Mouse (Mus musculus): Measurements from ENCODE around the gene Slamf8. TPM values are rescaled to one million over a fixed set of nuclear protein-coding genes. Genes with fewer than 3 reads are reported as not detected.
A peak's percentile ranks its signal among the peaks of the same experiment; 100 is the strongest.

Slamf8 gene
- total RNA-seq, 1 experiment = not detected

DNA sequence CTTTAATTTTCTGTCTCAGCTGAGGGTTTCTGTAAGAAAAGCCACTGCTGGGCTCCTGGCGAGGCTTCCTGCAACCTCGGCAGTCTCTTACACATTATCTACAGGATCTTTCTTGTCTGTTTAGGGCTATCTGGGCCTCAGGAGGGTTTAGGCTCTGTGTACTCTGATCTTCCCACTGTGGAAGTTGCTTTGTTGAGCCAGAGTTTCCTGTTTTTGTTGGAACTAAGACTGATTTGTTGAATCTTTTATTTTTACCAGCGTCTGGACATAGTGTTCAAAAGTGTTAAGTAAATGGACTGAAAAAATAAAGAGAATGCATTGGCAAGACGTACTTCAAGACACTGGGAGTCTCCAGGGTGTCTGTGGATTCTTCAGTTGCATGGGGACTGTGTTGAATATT is 44.9 kb upstream of the Slamf8 start:
- in situ Hi-C loops (cut with MboI; ENCODE audit: low sequenced_read_pairs in 2 of 2, unreplicated experiment in 2 of 2) = loop anchor here (10.0 to 25.0 kb wide), 3 partner anchors 220 to 752 kb away; no protein-coding TSS in a partner anchor
- H3K4me1 ChIP-seq (ENCODE audit: control insufficient read depth in 2 of 2, insufficient read depth in 2 of 2, low read length in 2 of 2, poor library complexity in 1 of 2) = no peaks in the 10 kb centered on the region
- no peak for DNase-seq (ENCODE audit: low read depth, low spot score)
- no peaks in the 10 kb centered on the region for H3K9me3 ChIP-seq (ENCODE audit: control insufficient read depth, insufficient read depth, low read depth, low read length)
- no peak overlapping the region for H3K27ac ChIP-seq (ENCODE audit: insufficient read depth, low read depth, low read length, poor library complexity, severe bottlenecking)
- TF ChIP-seq HCFC1 (IDR thresholded peaks at IDR 0.05; ENCODE audit: borderline replicate concordance, insufficient read depth, low read length) (no peak), ZC3H11A (IDR thresholded peaks at IDR 0.05; ENCODE audit: borderline replicate concordance, low read depth, low read length) (no peak), MAFK (IDR thresholded peaks at IDR 0.05; ENCODE audit: insufficient read depth, low read depth, low read length) (no peak), ZNF384 (IDR thresholded peaks at IDR 0.05; ENCODE audit: low read depth, low read length) (no peak), CHD2 (IDR thresholded peaks at IDR 0.05; ENCODE audit: low read depth, low read length) (no peak)
- no peak overlapping the region for H3K9ac ChIP-seq (ENCODE audit: insufficient read depth, low read depth, low read length, poor library complexity, severe bottlenecking)
- H3K4me3 ChIP-seq (ENCODE audit: insufficient read depth in 1 of 2, low read depth in 1 of 2, low read length in 2 of 2, poor library complexity in 1 of 2, severe bottlenecking in 1 of 2) = no peak overlapping the region
- H3K36me3 ChIP-seq (ENCODE audit: control insufficient read depth, insufficient read depth, low read length, poor library complexity, severe bottlenecking) = no peaks in the 10 kb centered on the region

DNA sequence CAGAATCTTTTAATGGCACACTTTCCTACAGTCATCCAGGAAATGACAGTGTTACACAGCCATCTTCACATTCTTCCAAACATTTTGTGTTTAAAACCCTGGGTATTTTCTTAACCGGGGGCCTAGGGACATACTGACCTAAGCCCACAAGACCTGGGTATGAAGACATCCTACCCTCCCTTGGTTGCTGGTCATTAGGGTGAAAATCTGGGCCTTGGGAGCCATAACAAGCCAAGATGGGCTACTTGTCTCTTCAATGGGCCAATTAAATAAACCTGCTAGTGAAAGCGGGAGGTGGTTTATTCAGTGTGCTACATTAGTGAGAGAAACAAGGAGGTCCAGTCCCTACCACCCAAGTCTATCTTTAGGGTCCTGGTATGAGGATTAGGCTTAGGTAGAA is 43.8 kb upstream of the Slamf8 start:
- DNase-seq (ENCODE audit: low read depth, low spot score) = no peak
- H3K9ac ChIP-seq (ENCODE audit: insufficient read depth, low read depth, low read length, poor library complexity, severe bottlenecking) = no peak overlapping the region
- no peaks in the 10 kb centered on the region for H3K9me3 ChIP-seq (ENCODE audit: control insufficient read depth, insufficient read depth, low read depth, low read length)

DNA sequence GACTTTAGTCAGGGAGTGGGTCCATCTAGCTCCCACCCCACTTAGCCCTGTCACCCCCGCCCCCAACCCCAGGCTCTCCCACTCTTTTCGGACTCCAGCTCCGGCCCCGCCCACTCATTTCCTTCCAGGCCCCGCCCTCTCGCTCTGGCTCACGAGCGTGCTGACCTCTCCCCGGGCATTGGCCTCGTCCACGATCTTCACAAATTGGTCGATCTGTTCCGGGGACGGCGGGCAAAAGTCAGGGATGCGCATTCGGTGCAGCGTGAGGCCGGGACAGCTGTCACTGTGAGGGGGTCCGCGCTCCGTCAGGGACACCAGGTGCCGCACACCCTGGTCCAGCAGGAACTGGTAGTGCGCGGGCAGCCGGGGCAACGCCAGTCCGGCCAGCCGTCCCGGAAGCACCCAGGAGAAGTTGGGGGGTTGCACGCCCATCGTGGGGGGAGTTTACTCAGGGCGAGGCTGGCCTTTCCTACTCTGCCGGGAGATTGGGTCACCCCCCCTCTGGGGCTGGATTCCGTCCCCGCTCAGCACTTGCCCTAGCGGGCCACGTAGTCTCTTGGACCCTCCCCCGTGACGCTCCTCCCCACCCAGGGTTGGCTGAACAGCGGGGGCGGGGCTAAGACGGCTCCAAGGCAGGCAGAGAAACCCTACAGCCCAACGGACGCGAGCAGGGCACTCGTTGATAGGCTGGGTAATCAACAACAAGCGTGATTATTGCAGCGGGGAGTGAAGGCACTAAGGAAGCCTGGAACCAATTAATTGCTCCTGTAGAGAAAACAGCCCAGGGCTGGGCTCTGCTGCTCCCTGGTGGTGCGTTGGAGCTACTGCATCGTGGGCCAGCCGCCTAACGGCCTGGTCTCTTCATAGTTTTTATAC is 42.3 kb upstream of the Slamf8 start, which contains the start of gene Dusp23:
TSS of gene Dusp23 (minus strand) at position 512 of the 876 bp plus-strand sequence.
- Histone ChIP-seq H3K9me3 (ENCODE audit: control insufficient read depth, insufficient read depth, low read depth, low read length) (no peaks in the 10 kb centered on the region), H3K9ac (ENCODE audit: insufficient read depth, low read depth, low read length, poor library complexity, severe bottlenecking) (peak within 1 kb of the TSS; percentile 46), H3K4me3 (ENCODE audit: insufficient read depth in 1 of 2, low read depth in 1 of 2, low read length in 2 of 2, poor library complexity in 1 of 2, severe bottlenecking in 1 of 2) (peak within 1 kb of the TSS; percentile 78 to 99), H3K27ac (ENCODE audit: insufficient read depth, low read depth, low read length, poor library complexity, severe bottlenecking) (no peak within 1 kb of the TSS), H3K36me3 (ENCODE audit: control insufficient read depth, insufficient read depth, low read length, poor library complexity, severe bottlenecking) (no peaks in the 10 kb centered on the region), H3K4me1 (ENCODE audit: control insufficient read depth in 2 of 2, insufficient read depth in 2 of 2, low read length in 2 of 2, poor library complexity in 1 of 2) (no peaks in the 10 kb centered on the region)
- in situ Hi-C loops (cut with MboI; ENCODE audit: low sequenced_read_pairs in 2 of 2, unreplicated experiment in 2 of 2) = loop anchor here (10.0 to 25.0 kb wide), 3 partner anchors 218 to 755 kb away; no protein-coding TSS in a partner anchor
- DNase-seq (ENCODE audit: low read depth, low spot score) = peak; percentile 97
- TF ChIP-seq CHD2 (IDR thresholded peaks at IDR 0.05; ENCODE audit: low read depth, low read length) = 0 out of 2 replicates have a peak, but pooled peaks have one; percentile 31
- TF ChIP-seq ZNF384 (IDR thresholded peaks at IDR 0.05; ENCODE audit: low read depth, low read length) = peak; percentile 32; the same call in 1 of the 2 replicates
- TF ChIP-seq ZC3H11A (IDR thresholded peaks at IDR 0.05; ENCODE audit: borderline replicate concordance, low read depth, low read length) = peak; percentile 73; the same call in 1 of the 2 replicates
- TF ChIP-seq HCFC1 (IDR thresholded peaks at IDR 0.05; ENCODE audit: borderline replicate concordance, insufficient read depth, low read length) = no peak; the same call in 1 of the 2 replicates
- TF ChIP-seq MAFK (IDR thresholded peaks at IDR 0.05; ENCODE audit: insufficient read depth, low read depth, low read length) = no peak

More for the DNA sequence above, 43.8 kb upstream of the Slamf8 start:
- Histone ChIP-seq H3K4me3 (ENCODE audit: insufficient read depth in 1 of 2, low read depth in 1 of 2, low read length in 2 of 2, poor library complexity in 1 of 2, severe bottlenecking in 1 of 2) (no peak overlapping the region), H3K36me3 (ENCODE audit: control insufficient read depth, insufficient read depth, low read length, poor library complexity, severe bottlenecking) (no peaks in the 10 kb centered on the region), H3K27ac (ENCODE audit: insufficient read depth, low read depth, low read length, poor library complexity, severe bottlenecking) (no peak overlapping the region), H3K4me1 (ENCODE audit: control insufficient read depth in 2 of 2, insufficient read depth in 2 of 2, low read length in 2 of 2, poor library complexity in 1 of 2) (no peaks in the 10 kb centered on the region)
- TF ChIP-seq ZC3H11A (IDR thresholded peaks at IDR 0.05; ENCODE audit: borderline replicate concordance, low read depth, low read length) (no peak), HCFC1 (IDR thresholded peaks at IDR 0.05; ENCODE audit: borderline replicate concordance, insufficient read depth, low read length) (no peak), ZNF384 (IDR thresholded peaks at IDR 0.05; ENCODE audit: low read depth, low read length) (no peak), MAFK (IDR thresholded peaks at IDR 0.05; ENCODE audit: insufficient read depth, low read depth, low read length) (no peak), CHD2 (IDR thresholded peaks at IDR 0.05; ENCODE audit: low read depth, low read length) (no peak)
- in situ Hi-C loops (cut with MboI; ENCODE audit: low sequenced_read_pairs in 2 of 2, unreplicated experiment in 2 of 2) = loop anchor here (10.0 to 25.0 kb wide), 3 partner anchors 219 to 753 kb away; no protein-coding TSS in a partner anchor

DNA sequence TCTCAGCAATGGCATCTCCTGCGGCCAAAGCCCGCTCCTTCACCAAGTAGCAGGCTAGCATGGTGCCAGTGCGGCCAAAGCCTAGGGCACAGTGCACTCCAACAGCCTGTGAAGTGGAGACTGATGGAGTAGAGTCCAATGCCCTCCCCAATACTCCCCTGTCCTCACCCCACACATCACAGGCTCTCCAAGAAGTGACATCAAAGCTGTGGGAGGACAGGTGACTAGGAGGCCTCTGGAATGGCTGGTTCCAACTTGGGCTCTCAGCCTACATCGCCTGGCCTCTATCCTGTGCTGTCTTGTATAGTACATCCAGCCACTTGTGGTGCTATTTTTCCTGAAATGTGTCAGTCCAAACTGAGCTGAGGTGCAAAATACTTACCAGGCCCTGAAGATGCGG is 41.4 kb upstream of the Slamf8 start:
- H3K27ac ChIP-seq (ENCODE audit: insufficient read depth, low read depth, low read length, poor library complexity, severe bottlenecking) = no peak overlapping the region
- no peaks in the 10 kb centered on the region for H3K4me1 ChIP-seq (ENCODE audit: control insufficient read depth in 2 of 2, insufficient read depth in 2 of 2, low read length in 2 of 2, poor library complexity in 1 of 2)
- no peaks in the 10 kb centered on the region for H3K36me3 ChIP-seq (ENCODE audit: control insufficient read depth, insufficient read depth, low read length, poor library complexity, severe bottlenecking)
- H3K9me3 ChIP-seq (ENCODE audit: control insufficient read depth, insufficient read depth, low read depth, low read length) = no peaks in the 10 kb centered on the region
- no peak overlapping the region for H3K9ac ChIP-seq (ENCODE audit: insufficient read depth, low read depth, low read length, poor library complexity, severe bottlenecking)
- H3K4me3 ChIP-seq (ENCODE audit: insufficient read depth in 1 of 2, low read depth in 1 of 2, low read length in 2 of 2, poor library complexity in 1 of 2, severe bottlenecking in 1 of 2) = no peak overlapping the region; a peak in 1 of 4 replicates
- in situ Hi-C loops (cut with MboI; ENCODE audit: low sequenced_read_pairs in 2 of 2, unreplicated experiment in 2 of 2) = loop anchor here (10.0 to 25.0 kb wide), 3 partner anchors 217 to 756 kb away; no protein-coding TSS in a partner anchor
- TF ChIP-seq CHD2 (IDR thresholded peaks at IDR 0.05; ENCODE audit: low read depth, low read length) (no peak), HCFC1 (IDR thresholded peaks at IDR 0.05; ENCODE audit: borderline replicate concordance, insufficient read depth, low read length) (no peak), ZNF384 (IDR thresholded peaks at IDR 0.05; ENCODE audit: low read depth, low read length) (no peak), MAFK (IDR thresholded peaks at IDR 0.05; ENCODE audit: insufficient read depth, low read depth, low read length) (no peak), ZC3H11A (IDR thresholded peaks at IDR 0.05; ENCODE audit: borderline replicate concordance, low read depth, low read length) (no peak)
- DNase-seq (ENCODE audit: low read depth, low spot score) = no peak
